Mouse (Mus musculus): Measurements from ENCODE around the gene C6. TPM values are rescaled to one million over a fixed set of nuclear protein-coding genes. Genes with fewer than 3 reads are reported as not detected.

The C6 gene
- 0.03 TPM in 1 of 2 replicates, not detected in the other for polyA plus RNA-seq (2012; rRNA removed)

DNA sequence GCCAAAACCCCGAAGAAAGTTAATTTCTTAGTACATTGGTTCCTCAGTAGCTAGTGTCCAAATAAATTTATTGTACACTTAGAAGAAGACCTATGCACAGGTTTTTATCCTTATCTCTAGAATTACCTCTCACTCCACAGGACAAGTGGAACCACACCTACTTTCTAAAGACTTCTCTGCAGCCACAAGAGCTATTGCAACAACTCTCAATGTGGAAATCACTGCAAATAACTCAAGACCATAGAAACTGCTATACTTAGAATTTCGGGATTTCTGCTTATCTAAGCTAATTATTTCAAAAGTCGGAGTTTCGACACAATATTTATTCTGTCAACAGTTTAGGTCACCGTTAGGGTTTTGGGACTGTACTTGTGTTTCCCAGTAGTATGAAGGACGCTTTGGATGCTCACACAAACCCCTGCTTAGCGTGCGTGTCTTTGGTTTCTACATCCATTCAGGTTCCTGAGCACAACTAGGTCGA, at the start of gene C6:
C6 (plus strand) TSS at position 346 of the 481 bp plus-strand sequence.
- TF ChIP-seq POLR2A (IDR thresholded peaks at IDR 0.05; ENCODE audit: borderline replicate concordance, extremely low read depth, insufficient read depth, insufficient read length, poor library complexity, severe bottlenecking) = no peak

DNA sequence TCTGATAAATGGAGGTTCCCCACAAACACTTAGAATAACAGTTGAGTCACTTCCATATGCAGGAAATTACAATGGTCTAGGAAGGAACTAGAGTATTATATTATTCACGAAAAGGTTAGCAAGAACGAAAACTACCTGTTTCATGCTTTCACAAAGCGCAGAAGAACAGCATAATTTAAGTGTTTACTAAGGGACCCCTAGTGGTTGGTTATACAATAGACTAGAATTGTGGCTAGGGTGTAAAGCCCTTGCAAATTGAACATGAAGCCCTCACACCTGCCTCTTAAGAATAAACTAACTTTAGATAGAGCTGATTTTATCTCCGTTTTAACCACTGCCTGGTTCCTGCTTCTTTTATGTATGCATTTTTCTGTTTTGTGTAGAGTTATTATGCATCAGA, 29.4 kb upstream of the C6 start:
- TF ChIP-seq CTCF (IDR thresholded peaks at IDR 0.05; ENCODE audit: borderline replicate concordance, extremely low read depth, insufficient read depth, insufficient read length) (no peak), POLR2A (IDR thresholded peaks at IDR 0.05; ENCODE audit: borderline replicate concordance, extremely low read depth, insufficient read depth, insufficient read length, poor library complexity, severe bottlenecking) (no peak)
- no peak for DNase-seq (ENCODE audit: low read depth)

More for the DNA sequence above, at the start of gene C6:
- DNase-seq (ENCODE audit: low read depth) = no peak

DNA sequence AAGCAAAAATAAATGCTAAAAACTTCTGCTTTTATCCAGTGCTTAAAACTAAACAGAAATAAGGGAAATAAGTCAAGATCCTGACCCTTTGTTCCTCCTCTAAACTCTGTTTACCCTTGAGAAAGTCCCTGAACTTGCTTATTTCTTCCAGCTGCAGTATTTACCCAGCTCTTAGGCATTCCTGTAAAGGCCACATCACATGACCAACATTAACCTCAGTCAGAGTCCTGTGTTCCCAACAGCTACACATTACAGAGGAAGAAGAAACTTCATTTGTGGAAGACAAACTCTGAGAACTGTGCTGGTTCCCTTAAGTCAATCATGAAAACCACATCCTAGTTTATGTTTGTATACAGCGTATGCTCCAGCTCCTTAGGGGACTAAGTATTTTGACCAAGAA, 7.2 kb downstream of the C6 start:
- DNase-seq (ENCODE audit: low read depth) = no peak
- TF ChIP-seq POLR2A (IDR thresholded peaks at IDR 0.05; ENCODE audit: borderline replicate concordance, extremely low read depth, insufficient read depth, insufficient read length, poor library complexity, severe bottlenecking) = no peak
- no peak for TF ChIP-seq CTCF (IDR thresholded peaks at IDR 0.05; ENCODE audit: borderline replicate concordance, extremely low read depth, insufficient read depth, insufficient read length)

DNA sequence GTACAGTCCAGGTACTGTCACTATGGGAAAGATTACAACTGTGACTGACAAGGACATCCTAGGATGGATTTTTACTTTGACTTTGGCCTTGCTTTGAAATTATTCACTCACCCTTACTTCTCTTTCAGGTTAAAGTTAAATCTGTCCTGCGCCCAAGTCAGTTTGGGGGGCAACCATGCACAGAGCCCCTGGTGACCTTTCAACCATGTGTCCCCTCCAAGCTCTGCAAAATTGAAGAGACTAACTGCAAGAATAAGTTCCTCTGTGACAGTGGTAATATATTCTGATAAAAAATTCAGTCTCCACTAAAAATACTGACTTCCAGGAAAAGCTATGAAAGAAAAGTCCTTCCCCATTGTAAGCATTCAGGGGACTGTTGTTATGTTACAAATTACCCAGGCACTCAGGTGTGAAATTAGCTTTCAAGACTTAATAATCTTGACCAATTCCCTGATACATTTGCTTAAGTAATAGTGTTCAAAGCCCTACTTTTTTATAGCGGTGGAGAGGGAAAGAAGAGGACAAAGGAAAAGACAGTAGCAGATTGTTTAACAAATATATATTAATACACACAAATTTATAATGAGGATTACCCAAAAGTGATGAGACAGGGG, 8.1 kb downstream of the C6 start:
- TF ChIP-seq POLR2A (IDR thresholded peaks at IDR 0.05; ENCODE audit: borderline replicate concordance, extremely low read depth, insufficient read depth, insufficient read length, poor library complexity, severe bottlenecking) (no peak), CTCF (IDR thresholded peaks at IDR 0.05; ENCODE audit: borderline replicate concordance, extremely low read depth, insufficient read depth, insufficient read length) (no peak)
- DNase-seq (ENCODE audit: low read depth) = peak; percentile 7

DNA sequence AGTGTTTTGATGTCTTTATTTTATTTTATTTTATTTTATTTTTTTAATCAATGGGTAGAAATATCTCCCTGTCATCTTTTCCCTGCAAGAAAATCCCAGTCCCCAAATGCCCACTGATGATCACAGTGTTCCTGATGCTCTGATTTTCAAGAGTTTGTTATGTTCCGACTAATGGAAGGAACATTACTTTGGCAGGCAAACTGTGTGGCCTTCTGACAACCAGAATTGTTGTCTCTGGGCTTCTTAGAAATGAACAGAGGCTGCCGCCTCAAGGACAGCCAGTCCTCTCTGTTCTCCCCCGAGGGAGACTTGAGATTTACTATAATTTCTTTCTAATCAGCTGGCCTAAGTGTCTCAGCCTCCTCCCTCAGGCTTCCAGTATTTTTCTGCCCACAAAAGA, 20.7 kb downstream of the C6 start:
- no peak for TF ChIP-seq CTCF (IDR thresholded peaks at IDR 0.05; ENCODE audit: borderline replicate concordance, extremely low read depth, insufficient read depth, insufficient read length)
- TF ChIP-seq POLR2A (IDR thresholded peaks at IDR 0.05; ENCODE audit: borderline replicate concordance, extremely low read depth, insufficient read depth, insufficient read length, poor library complexity, severe bottlenecking) = no peak
- DNase-seq (ENCODE audit: low read depth) = no peak

DNA sequence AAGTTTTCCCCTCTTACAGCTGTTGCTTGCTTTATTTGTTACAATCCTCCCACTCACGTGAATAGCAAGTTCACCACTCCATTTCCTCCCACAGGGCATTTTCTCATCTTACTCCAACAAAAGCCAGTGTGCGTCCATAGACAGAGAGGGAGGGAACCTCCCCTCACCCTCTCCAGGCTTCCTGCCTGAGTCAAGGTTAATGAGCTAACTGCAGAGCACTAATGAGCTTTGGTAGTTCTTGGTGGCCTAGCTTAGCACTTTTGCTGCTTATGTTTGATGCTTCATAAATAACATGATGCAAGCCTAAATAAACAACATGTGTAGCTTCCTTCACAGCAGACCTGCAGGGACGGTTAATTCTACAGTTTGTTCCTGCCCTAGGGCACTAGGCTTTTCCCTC, 63.4 kb downstream of the C6 start:
- DNase-seq (ENCODE audit: low read depth) = peak; percentile 9
- TF ChIP-seq POLR2A (IDR thresholded peaks at IDR 0.05; ENCODE audit: borderline replicate concordance, extremely low read depth, insufficient read depth, insufficient read length, poor library complexity, severe bottlenecking) = no peak

DNA sequence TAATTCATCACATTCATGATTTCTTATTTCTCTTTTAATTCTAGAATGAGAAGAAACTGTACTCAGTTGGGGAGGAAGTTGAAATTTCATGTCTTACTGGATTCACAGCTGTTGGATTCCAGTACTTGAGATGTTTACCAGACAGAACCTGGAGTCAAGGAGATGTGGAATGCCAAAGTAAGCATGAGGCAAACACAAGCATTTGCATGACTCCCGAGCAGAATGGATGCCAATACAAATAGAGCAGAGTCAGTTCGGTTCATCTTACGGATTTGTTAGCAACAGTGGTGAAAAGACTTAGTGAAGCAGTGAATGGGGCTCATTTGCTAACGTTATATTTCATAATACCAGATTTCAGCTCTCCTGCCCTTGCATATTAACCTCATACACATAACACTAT, 69.9 kb downstream of the C6 start:
- DNase-seq (ENCODE audit: low read depth) = peak; percentile 19
- TF ChIP-seq POLR2A (IDR thresholded peaks at IDR 0.05; ENCODE audit: borderline replicate concordance, extremely low read depth, insufficient read depth, insufficient read length, poor library complexity, severe bottlenecking) (no peak), CTCF (IDR thresholded peaks at IDR 0.05; ENCODE audit: borderline replicate concordance, extremely low read depth, insufficient read depth, insufficient read length) (no peak)

DNA sequence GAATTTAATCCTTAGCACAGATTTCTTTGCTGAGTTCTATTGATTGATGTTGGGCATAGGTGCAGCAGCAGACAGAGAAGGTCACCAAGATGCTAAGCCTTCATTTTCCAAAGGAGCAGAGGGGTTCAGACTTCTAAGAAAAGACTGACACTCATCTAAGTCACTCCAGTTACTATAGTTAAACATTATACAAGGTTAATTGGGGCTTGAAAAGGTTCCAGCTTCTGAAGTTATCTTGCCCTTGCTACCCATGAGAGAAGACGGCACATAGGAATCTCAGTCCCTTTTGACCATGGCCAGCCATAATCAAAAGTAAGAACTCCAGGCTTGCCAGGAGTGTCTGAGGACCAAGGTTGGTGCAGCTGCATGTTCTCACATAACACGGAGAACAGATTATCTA, 77.3 kb downstream of the C6 start:
- DNase-seq (ENCODE audit: low read depth) = no peak
- no peak for TF ChIP-seq CTCF (IDR thresholded peaks at IDR 0.05; ENCODE audit: borderline replicate concordance, extremely low read depth, insufficient read depth, insufficient read length)
- no peak for TF ChIP-seq POLR2A (IDR thresholded peaks at IDR 0.05; ENCODE audit: borderline replicate concordance, extremely low read depth, insufficient read depth, insufficient read length, poor library complexity, severe bottlenecking)

DNA sequence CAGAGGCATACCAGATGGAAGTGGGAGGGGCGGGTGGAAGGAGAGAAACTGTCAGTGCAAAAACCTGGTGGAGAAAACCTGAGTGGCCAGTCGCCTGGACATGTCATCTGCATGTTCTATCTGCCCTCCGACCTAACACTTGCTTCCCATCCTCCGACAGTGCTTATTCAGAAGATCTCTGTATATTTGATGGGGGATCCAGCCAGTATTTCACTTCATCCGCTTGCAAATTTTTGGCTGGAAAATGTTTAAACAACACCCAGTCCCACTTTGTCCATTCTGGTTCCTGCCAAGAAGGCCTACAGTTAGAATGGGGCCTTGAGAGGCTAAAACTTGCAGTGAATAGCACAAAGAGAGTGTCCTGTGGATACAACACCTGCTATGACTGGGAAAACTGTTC, 81.2 kb downstream of the C6 start:
- no peak for DNase-seq (ENCODE audit: low read depth)
- TF ChIP-seq CTCF (IDR thresholded peaks at IDR 0.05; ENCODE audit: borderline replicate concordance, extremely low read depth, insufficient read depth, insufficient read length) (no peak), POLR2A (IDR thresholded peaks at IDR 0.05; ENCODE audit: borderline replicate concordance, extremely low read depth, insufficient read depth, insufficient read length, poor library complexity, severe bottlenecking) (no peak)

DNA sequence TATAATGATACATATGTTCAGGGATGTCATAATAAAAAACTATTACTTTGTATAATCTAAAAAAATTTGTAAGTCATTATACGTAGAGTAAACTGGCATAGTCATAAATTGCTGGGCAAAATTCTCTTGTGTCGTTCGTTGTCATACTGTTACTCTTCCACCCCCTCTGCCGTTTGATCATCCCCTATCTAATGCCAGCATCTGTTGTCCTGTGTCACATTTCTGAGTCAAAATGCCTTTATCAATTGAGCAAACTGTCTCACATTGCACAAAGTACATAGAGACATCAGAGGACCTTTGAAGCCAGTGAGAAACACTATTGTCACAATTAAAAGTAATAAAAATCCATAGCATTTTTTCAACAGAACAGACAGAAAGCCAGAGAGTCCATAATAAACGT, 88.0 kb downstream of the C6 start:
- no peak for TF ChIP-seq CTCF (IDR thresholded peaks at IDR 0.05; ENCODE audit: borderline replicate concordance, extremely low read depth, insufficient read depth, insufficient read length)
- no peak for TF ChIP-seq POLR2A (IDR thresholded peaks at IDR 0.05; ENCODE audit: borderline replicate concordance, extremely low read depth, insufficient read depth, insufficient read length, poor library complexity, severe bottlenecking)

DNA sequence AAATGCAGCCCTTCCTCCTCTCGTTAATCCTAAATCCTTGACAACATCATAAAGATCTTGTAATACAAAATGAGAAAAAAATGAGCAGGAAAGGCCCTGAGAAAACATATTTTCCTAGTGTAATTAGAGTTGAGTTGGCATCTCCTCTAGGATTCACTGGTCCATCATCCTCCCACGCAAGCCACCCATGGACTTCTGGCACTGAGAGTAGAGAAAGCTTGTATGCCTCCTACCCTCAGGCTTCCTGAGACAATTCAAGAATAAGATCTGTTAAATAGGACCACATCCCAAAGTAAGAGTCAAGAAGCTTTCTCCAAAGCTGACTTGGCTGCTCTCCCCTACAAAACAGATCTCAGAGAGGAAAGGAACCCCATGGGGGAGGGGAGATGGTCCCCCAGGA, 88.7 kb downstream of the C6 start:
- no peak for DNase-seq (ENCODE audit: low read depth)
- TF ChIP-seq POLR2A (IDR thresholded peaks at IDR 0.05; ENCODE audit: borderline replicate concordance, extremely low read depth, insufficient read depth, insufficient read length, poor library complexity, severe bottlenecking) = no peak
- no peak for TF ChIP-seq CTCF (IDR thresholded peaks at IDR 0.05; ENCODE audit: borderline replicate concordance, extremely low read depth, insufficient read depth, insufficient read length)

More for the DNA sequence above, 88.0 kb downstream of the C6 start:
- no peak for DNase-seq (ENCODE audit: low read depth)

DNA sequence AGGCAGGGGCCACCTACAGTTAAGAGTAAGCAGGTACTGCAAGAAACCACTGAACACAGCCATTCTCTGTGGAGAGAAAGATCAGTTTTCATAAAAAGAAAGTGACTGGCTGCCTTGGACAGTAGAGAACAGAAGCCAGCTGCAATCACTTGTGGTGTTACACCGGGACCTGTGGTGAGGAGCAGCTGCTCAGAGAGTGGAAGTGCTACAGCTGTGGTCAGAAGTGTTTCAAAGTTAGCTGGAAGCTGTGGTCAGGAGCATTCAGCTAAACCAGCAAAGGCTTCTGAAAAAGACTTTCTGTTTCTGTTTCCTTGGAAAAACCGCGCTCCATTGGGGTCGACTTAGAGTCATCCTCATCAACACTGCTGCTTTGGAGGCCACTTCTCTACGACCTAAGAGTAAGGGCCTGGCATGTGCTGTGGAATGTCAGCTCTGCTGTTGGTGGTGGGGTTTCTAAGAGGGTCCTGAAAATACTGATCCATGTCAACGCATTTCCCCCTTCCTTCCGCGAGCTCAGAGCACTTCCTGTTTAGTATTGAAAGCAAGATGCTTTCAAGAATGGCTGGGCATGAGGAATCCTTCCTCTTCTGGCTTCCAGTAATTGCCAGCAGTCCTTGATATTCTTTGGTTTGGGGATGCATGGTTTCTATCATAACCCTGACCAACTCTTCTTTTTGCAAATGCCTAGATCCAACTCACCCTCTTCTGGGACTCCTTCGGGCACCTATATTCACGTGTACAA, 89.9 kb downstream of the C6 start:
- no peak for DNase-seq (ENCODE audit: low read depth)
- no peak for TF ChIP-seq CTCF (IDR thresholded peaks at IDR 0.05; ENCODE audit: borderline replicate concordance, extremely low read depth, insufficient read depth, insufficient read length)
- no peak for TF ChIP-seq POLR2A (IDR thresholded peaks at IDR 0.05; ENCODE audit: borderline replicate concordance, extremely low read depth, insufficient read depth, insufficient read length, poor library complexity, severe bottlenecking)
